Mouse (Mus musculus): ENCODE measurements around the gene Ndufb3.
"Not testable (repeated sequence)": the region's sequence is repeated elsewhere in the genome, so short reads cannot be mapped to it uniquely, and the experiment has no call there.

The Ndufb3 gene

GRCm38 (mm10) chr1:58617076-58617475 is 30.9 kb downstream of the Ndufb3 start:
- DNase-seq (ENCODE audit: low spot score in 2 of 2): no peak

DNA sequence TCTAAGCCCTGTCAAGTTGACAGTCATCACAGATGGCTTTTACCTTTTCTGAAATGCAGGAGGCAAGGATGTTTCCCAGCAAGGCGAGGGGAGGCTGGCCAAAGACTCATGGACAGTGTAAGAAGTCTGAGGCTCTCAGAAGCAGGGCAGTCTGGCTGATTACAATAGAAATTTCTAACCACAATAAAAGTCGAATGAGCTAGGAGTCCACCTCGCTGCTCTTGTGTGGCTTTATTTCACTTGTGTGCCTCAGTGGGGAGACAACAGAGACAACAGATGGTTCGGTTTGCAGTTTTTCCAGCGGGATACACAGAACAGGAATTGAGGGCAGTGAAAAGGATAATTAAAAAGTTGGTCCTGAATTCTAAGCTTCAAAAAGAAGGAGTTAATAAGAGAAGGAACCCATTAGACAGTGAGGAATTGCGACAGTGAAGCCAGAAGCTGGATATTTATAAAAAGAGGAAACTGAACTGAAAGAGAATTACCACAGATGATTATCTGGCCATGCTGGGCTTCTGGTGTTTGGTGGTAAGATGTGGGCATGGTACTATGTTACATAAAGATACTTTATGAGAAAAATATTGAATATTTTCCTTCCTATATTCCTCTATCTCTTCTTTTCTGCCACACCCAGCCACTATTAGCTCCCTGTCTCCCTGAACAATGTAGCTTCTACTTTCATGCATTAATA is 31.9 kb downstream of the Ndufb3 start:
- no peak for DNase-seq (ENCODE audit: low spot score in 2 of 2)

GRCm38 (mm10) chr1:58618766-58619165 is 32.6 kb downstream of the Ndufb3 start:
- no peak for DNase-seq (ENCODE audit: low spot score in 2 of 2)

DNA sequence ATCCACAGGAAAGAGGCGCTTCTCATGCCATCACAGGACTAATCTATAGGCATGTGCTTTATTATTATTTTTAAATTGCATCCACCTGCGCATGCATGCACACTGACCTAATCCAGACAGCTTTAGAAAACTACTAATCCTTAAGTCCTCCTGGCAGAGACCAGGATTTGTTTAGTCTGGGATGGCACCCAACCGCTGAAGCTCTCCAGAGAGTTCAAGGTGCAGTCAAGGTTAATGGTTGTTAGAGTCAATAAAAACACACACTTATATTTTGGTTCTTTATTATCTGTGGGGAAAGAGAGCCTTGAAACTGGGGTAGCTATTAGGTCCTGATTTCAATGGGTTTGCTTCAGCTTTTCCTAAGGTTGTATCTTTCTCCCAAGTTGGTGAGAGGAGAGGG is 35.1 kb downstream of the Ndufb3 start:
- DNase-seq (ENCODE audit: low spot score in 2 of 2): no peak

- DNase-seq (ENCODE audit: low spot score in 2 of 2): no peak
These were observed 36.0 kb downstream of the Ndufb3 start for GRCm38 (mm10) chr1:58621996-58622748.

GRCm38 (mm10) chr1:58628847-58629246 is 42.7 kb downstream of the Ndufb3 start:
- DNase-seq (ENCODE audit: low spot score in 2 of 2): not testable (repeated sequence)
